13 mouse cellular contexts compared by ENCODE assay signal in genomic region chr2:35446300-35446699, GRCm38 (mm10). TPM values are rescaled to one million over a fixed set of nuclear protein-coding genes. Genes with fewer than 3 reads are reported as not detected.
DNase-seq lines count a peak whose midpoint lies in the region; ATAC-seq and TF ChIP-seq lines count a peak whose summit lies in the region.
"Had no signal": no experiment of that assay in that cellular context is flagged by ENCODE, and none has a peak within 500 bp of the region (broad histone marks: within the 10 kb centered on the region; RNA-seq: fewer than 3 reads in every experiment).

No protein-coding gene starts in this region.

- no peaks in the 10 kb centered on the region for H3K27me3 ChIP-seq in heart, adult 2 months (ENCODE audit: control insufficient read depth, insufficient read depth, low read length)
- no peaks in the 10 kb centered on the region for H3K27me3 ChIP-seq in lung, embryonic 16.5 days (ENCODE audit: control insufficient read depth, insufficient read depth, low read depth, low read length)
- H3K27me3 ChIP-seq in liver, embryonic 16.5 days (ENCODE audit: control insufficient read depth, insufficient read depth, low read depth, low read length) = no peaks in the 10 kb centered on the region
- H3K27me3 ChIP-seq: forebrain, embryonic 12.5 days had no signal

- TF ChIP-seq EP300 in heart, adult 2 months (IDR thresholded peaks at IDR 0.05; ENCODE audit: insufficient read depth, low read depth, low read length) = no peak

- no peak overlapping the region for H3K9ac ChIP-seq in heart, adult 2 months (ENCODE audit: low read depth, low read length)
- H3K9ac ChIP-seq in lung, embryonic 16.5 days (ENCODE audit: low read length) = no peak overlapping the region
- H3K9ac ChIP-seq in liver, embryonic 16.5 days (ENCODE audit: low read depth, low read length) = no peak overlapping the region
- H3K9ac ChIP-seq: forebrain, embryonic 12.5 days; hindbrain, embryonic 14.5 days had no signal

- H3K4me2 ChIP-seq in lung, embryonic 16.5 days (ENCODE audit: low read depth, low read length) = peak overlapping the region; percentile 7; the same call in 1 of the 2 replicates
- H3K4me2 ChIP-seq in liver, embryonic 16.5 days (ENCODE audit: low read depth, low read length) = no peak overlapping the region
- H3K4me2 ChIP-seq: forebrain, embryonic 12.5 days; hindbrain, embryonic 14.5 days had no signal

- ATAC-seq in lung, embryonic 16.5 days (ENCODE audit: low read depth) = 0 out of 2 replicates have a peak, but pooled peaks have one; percentile 10
- ATAC-seq in liver, embryonic 16.5 days (ENCODE audit: low read depth) = no peak

- TF ChIP-seq POLR2A in heart, adult 2 months (IDR thresholded peaks at IDR 0.05; ENCODE audit: insufficient read depth, low read depth, low read length) = no peak
- TF ChIP-seq POLR2A in bone marrow macrophage, adult 2 months (IDR thresholded peaks at IDR 0.05; ENCODE audit: borderline replicate concordance, low read depth, low read length) = no peak

- H3K9me3 ChIP-seq in lung, embryonic 16.5 days (ENCODE audit: control insufficient read depth, low read length) = no peaks in the 10 kb centered on the region
- no peaks in the 10 kb centered on the region for H3K9me3 ChIP-seq in liver, embryonic 16.5 days (replicated peaks; ENCODE audit: control insufficient read depth, low read length)
- H3K9me3 ChIP-seq: forebrain, embryonic 12.5 days had no signal

- peak overlapping the region; percentile 66 for H3K27ac ChIP-seq in heart, adult 2 months
- peak overlapping the region; percentile 79 for H3K27ac ChIP-seq in lung, embryonic 16.5 days (ENCODE audit: low read length)
- H3K27ac ChIP-seq in bone marrow macrophage, adult 2 months (ENCODE audit: insufficient read depth, low read depth, low read length) = peak overlapping the region; percentile 89
- H3K27ac ChIP-seq in liver, embryonic 16.5 days (ENCODE audit: low read length) = peak overlapping the region; percentile 24; the same call in 1 of the 2 replicates
- H3K27ac ChIP-seq: forebrain, embryonic 12.5 days; hindbrain, embryonic 14.5 days had no signal

- no peak for TF ChIP-seq CTCF in heart, adult 2 months (IDR thresholded peaks at IDR 0.05)
- TF ChIP-seq CTCF in bone marrow macrophage, adult 2 months (IDR thresholded peaks at IDR 0.05; ENCODE audit: low read depth, low read length) = no peak

- intact Hi-C loops in heart, adult 2 months (cut with DNase I) = loop anchor here (1.0 to 5.0 kb wide), 3 partner anchors 14 to 66 kb away; no protein-coding TSS in a partner anchor
- intact Hi-C loops in left cerebral cortex, postnatal 4 days (cut with DNase I) = no loop called here

- H3K4me1 ChIP-seq in heart, adult 2 months (ENCODE audit: control insufficient read depth, insufficient read depth, low read length) = peaks cover 51% of the 10 kb centered on the region
- H3K4me1 ChIP-seq in lung, embryonic 16.5 days (replicated peaks; ENCODE audit: control insufficient read depth, insufficient read depth, low read length) = peaks cover 37% of the 10 kb centered on the region
- H3K4me1 ChIP-seq in bone marrow macrophage, adult 2 months (ENCODE audit: control insufficient read depth, insufficient read depth, low read length) = peaks cover 87% of the 10 kb centered on the region
- H3K4me1 ChIP-seq in liver, embryonic 16.5 days (ENCODE audit: control insufficient read depth, low read depth, low read length) = peaks cover 60% of the 10 kb centered on the region

- DNase-seq in heart, adult 2 months = no peak
- no peak for DNase-seq in heart, adult 8-10 months (ENCODE audit: low spot score)
- DNase-seq in lung, postnatal 14 days = no peak
- DNase-seq in left cerebral cortex, postnatal 4 days = no peak
- no peak for DNase-seq in testis, postnatal 10 days (ENCODE audit: low spot score)
- DNase-seq: cerebellum, postnatal 14 days; layer of hippocampus, postnatal 36 days had no signal

- H3K4me3 ChIP-seq in heart, adult 2 months = no peak overlapping the region
- no peak overlapping the region for H3K4me3 ChIP-seq in lung, embryonic 16.5 days (ENCODE audit: low read length)
- H3K4me3 ChIP-seq in bone marrow macrophage, adult 2 months (ENCODE audit: insufficient read depth, low read length) = no peak overlapping the region; the same call in 1 of the 2 replicates
- H3K4me3 ChIP-seq in liver, embryonic 16.5 days (ENCODE audit: low read depth, low read length) = no peak overlapping the region
- H3K4me3 ChIP-seq: forebrain, embryonic 12.5 days had no signal

- WGBS in heart, adult 2 months = 72% methylated on average over 5 of the region's 5 CpGs
- WGBS in lung, embryonic 16.5 days = 68% methylated on average over 5 of the region's 5 CpGs
- 60% methylated on average over 5 of the region's 5 CpGs for WGBS in liver, embryonic 16.5 days (ENCODE audit: insufficient replicate concordance)

- H3K36me3 ChIP-seq in heart, adult 2 months (ENCODE audit: control insufficient read depth, insufficient read depth, low read length) = peaks cover 2% of the 10 kb centered on the region
- H3K36me3 ChIP-seq in lung, embryonic 16.5 days (ENCODE audit: control insufficient read depth, insufficient read depth, low read length) = no peaks in the 10 kb centered on the region
- no peaks in the 10 kb centered on the region for H3K36me3 ChIP-seq in liver, embryonic 16.5 days (ENCODE audit: control insufficient read depth, insufficient read depth)
- H3K36me3 ChIP-seq: forebrain, embryonic 12.5 days had no signal

- H3K79me2 ChIP-seq in heart, adult 2 months (replicated peaks; ENCODE audit: control insufficient read depth, insufficient read depth, low read length) = no peaks in the 10 kb centered on the region

RNA-seq across cellular contexts. Expression of gene Ggta1, which starts 16.7 kb away (rescaled TPM):
- 10 to 100 TPM; 15.4 to 15.5 TPM for total RNA-seq in heart, adult 2 months (2021)
- polyA plus RNA-seq in heart, adult 2 months (2012; rRNA removed) = 8.6 and 16.0 TPM in 2 replicates
- total RNA-seq in heart, adult 8-10 months (2022) = 10 to 100 TPM in 3 of 4 experiments, 1 to 10 TPM in 1; 9.9 to 18.2 (median 14.5) TPM
- 21.6 and 21.9 TPM in 2 replicates for polyA plus RNA-seq in lung, embryonic 16.5 days (2015; fragmentation: Nextera tagmentation; extraction: Ambion mirVana)
- 67.5 and 83.4 TPM in 2 replicates for polyA plus RNA-seq in bone marrow macrophage, adult 2 months (2012; ENCODE audit: insufficient read depth, insufficient read length, missing spikeins)
- polyA plus RNA-seq in liver, embryonic 16.5 days (2015; fragmentation: Nextera tagmentation; extraction: Ambion mirVana) = 9.1 and 9.6 TPM in 2 replicates
- 1 to 10 TPM; 3.9 to 6.1 TPM for total RNA-seq in left cerebral cortex, postnatal 4 days (2021)

RNA-seq across cellular contexts. Expression of gene 4930402F06Rik, which starts 49.3 kb away (rescaled TPM):
- not detected for total RNA-seq in heart, adult 2 months (2021)
- not detected in 2 replicates for polyA plus RNA-seq in heart, adult 2 months (2012; rRNA removed)
- total RNA-seq in heart, adult 8-10 months (2022) = not detected
- polyA plus RNA-seq in lung, embryonic 16.5 days (2015; fragmentation: Nextera tagmentation; extraction: Ambion mirVana) = not detected in 2 replicates
- polyA plus RNA-seq in bone marrow macrophage, adult 2 months (2012; ENCODE audit: insufficient read depth, insufficient read length, missing spikeins) = not detected in 2 replicates
- not detected in 2 replicates for polyA plus RNA-seq in liver, embryonic 16.5 days (2015; fragmentation: Nextera tagmentation; extraction: Ambion mirVana)
- not detected for total RNA-seq in left cerebral cortex, postnatal 4 days (2021)
- total RNA-seq: adrenal gland, postnatal 14 days; layer of hippocampus, postnatal 36 days had no signal
- polyA plus RNA-seq: forebrain, embryonic 12.5 days; hindbrain, embryonic 14.5 days had no signal

Comparison
In these comparisons a context has a peak if more than half of its experiments do, and no peak if none do; other contexts are left out.
1. H3K27ac ChIP-seq: peak in every context shown above with its lines; median percentile 89 in bone marrow macrophage, adult 2 months; 79 in lung, embryonic 16.5 days; 66 in heart, adult 2 months; 24 in liver, embryonic 16.5 days.